Comparison of ENCODE assay signal across 9 mouse cellular contexts in the genomic region with DNA sequence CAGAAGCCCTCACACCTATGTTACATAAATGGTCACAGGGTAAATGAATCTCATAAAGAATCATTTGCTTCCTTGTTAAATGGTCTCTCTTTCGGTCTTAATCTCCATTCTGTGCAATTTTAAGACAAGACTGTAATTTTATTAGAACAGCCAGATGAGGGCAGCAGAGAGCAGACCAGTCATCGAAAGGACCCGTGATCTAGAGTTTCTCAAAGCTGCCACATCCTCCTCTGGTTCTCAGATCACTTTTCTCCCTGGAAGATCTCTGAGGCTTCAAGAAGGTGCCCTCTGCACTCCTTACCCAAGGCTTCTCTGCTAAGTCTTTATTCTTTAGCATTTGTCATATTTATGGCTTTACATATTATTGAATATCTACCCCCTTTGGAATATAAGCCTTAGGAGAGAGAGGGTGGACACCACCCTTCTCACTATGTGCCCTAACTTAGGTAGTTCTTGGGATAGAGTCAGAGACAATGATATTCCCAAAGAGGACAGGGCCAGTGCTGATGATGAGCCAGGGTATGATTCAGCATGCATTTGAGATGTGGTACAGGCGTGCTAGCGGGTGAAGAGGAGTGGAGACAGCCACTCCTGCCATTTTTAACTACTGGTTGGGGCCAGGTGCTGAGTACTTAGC. TPM values are rescaled to one million over a fixed set of nuclear protein-coding genes. Genes with fewer than 3 reads are reported as not detected.
DNase-seq lines count a peak whose midpoint lies in the region; ATAC-seq lines count a peak whose summit lies in the region.
"Had no signal": no experiment of that assay in that cellular context is flagged by ENCODE, and none has a peak within 500 bp of the region (broad histone marks: within the 10 kb centered on the region; RNA-seq: fewer than 3 reads in every experiment).

No protein-coding gene starts in this region.

- H3K9ac ChIP-seq in kidney, embryonic 15.5 days, result no peak overlapping the region
- H3K9ac ChIP-seq in liver, embryonic 16.5 days (ENCODE audit: low read depth, low read length), result no peak overlapping the region
- H3K9ac ChIP-seq: midbrain, embryonic 12.5 days had no signal

- H3K4me2 ChIP-seq in kidney, embryonic 15.5 days, result peak overlapping the region; percentile 16; the same call in 1 of the 2 replicates
- H3K4me2 ChIP-seq in liver, embryonic 16.5 days (ENCODE audit: low read depth, low read length), result peak overlapping the region; percentile 34; the same call in 1 of the 2 replicates
- H3K4me2 ChIP-seq: midbrain, embryonic 12.5 days had no signal

- H3K27ac ChIP-seq in kidney, embryonic 15.5 days, result no peak overlapping the region
- H3K27ac ChIP-seq in liver, embryonic 16.5 days (ENCODE audit: low read length), result no peak overlapping the region
- H3K27ac ChIP-seq: midbrain, embryonic 12.5 days had no signal

- 48% methylated on average over 5 of the region's 5 CpGs for WGBS in kidney, embryonic 15.5 days
- 38% methylated on average over 5 of the region's 5 CpGs for WGBS in liver, embryonic 16.5 days (ENCODE audit: insufficient replicate concordance)

- H3K4me3 ChIP-seq in kidney, embryonic 15.5 days (replicated peaks), result no peak overlapping the region
- no peak overlapping the region for H3K4me3 ChIP-seq in liver, embryonic 16.5 days (ENCODE audit: low read depth, low read length)
- H3K4me3 ChIP-seq: midbrain, embryonic 12.5 days had no signal

- H3K27me3 ChIP-seq in kidney, embryonic 15.5 days, result no peaks in the 10 kb centered on the region
- H3K27me3 ChIP-seq in liver, embryonic 16.5 days (ENCODE audit: control insufficient read depth, insufficient read depth, low read depth, low read length), result no peaks in the 10 kb centered on the region
- H3K27me3 ChIP-seq: midbrain, embryonic 12.5 days had no signal

- peak; percentile 54 to 90 for DNase-seq in adrenal gland, adult (ENCODE audit: inconsistent age in 2 of 2, low spot score in 1 of 2)
- DNase-seq in adrenal gland, adult 8-10 months, result no peak
- DNase-seq in MN1 (ENCODE audit: low spot score), result peak; percentile 73
- peak; percentile 66 for DNase-seq in cerebellum, adult 8-10 months
- peak; percentile 15 for DNase-seq in gastrocnemius, postnatal 25 days

- no peaks in the 10 kb centered on the region for H3K9me3 ChIP-seq in kidney, embryonic 15.5 days (replicated peaks)
- H3K9me3 ChIP-seq in liver, embryonic 16.5 days (replicated peaks; ENCODE audit: control insufficient read depth, low read length), result no peaks in the 10 kb centered on the region
- H3K9me3 ChIP-seq: midbrain, embryonic 12.5 days had no signal

- 0 out of 2 replicates have a peak, but pooled peaks cover 2% of the 10 kb centered on the region for H3K4me1 ChIP-seq in kidney, embryonic 15.5 days
- no peaks in the 10 kb centered on the region for H3K4me1 ChIP-seq in liver, embryonic 16.5 days (ENCODE audit: control insufficient read depth, low read depth, low read length)
- H3K4me1 ChIP-seq: midbrain, embryonic 12.5 days had no signal

- no peaks in the 10 kb centered on the region for H3K36me3 ChIP-seq in kidney, embryonic 15.5 days
- no peaks in the 10 kb centered on the region for H3K36me3 ChIP-seq in liver, embryonic 16.5 days (ENCODE audit: control insufficient read depth, insufficient read depth)
- H3K36me3 ChIP-seq: midbrain, embryonic 12.5 days had no signal

- no peak for ATAC-seq in kidney, embryonic 15.5 days (replicated peaks; ENCODE audit: low FRiP score)
- ATAC-seq in liver, embryonic 16.5 days (ENCODE audit: low read depth), result no peak
- peak; percentile 67 for ATAC-seq in neutrophil, adult 5-6 weeks (ENCODE audit: extremely low read depth, insufficient number of reproducible peaks, low FRiP score, poor library complexity, severe bottlenecking)

RNA-seq across cellular contexts. Expression of gene Lrrc9, which starts 20.3 kb away (rescaled TPM):
- 1 to 10 TPM; 1.5 to 3.3 (median 2.4) TPM for total RNA-seq in adrenal gland, adult 8-10 months (2022)
- total RNA-seq in gastrocnemius, postnatal 25 days (2021), result under 1 TPM in 1 of 2 experiments, not detected in 1; 0.13 TPM
- polyA plus RNA-seq in kidney, embryonic 15.5 days (2015; fragmentation: Nextera tagmentation; extraction: Ambion mirVana), result 0.28 and 0.32 TPM in 2 replicates
- polyA plus RNA-seq in liver, embryonic 16.5 days (2015; fragmentation: Nextera tagmentation; extraction: Ambion mirVana), result 0.04 and 0.06 TPM in 2 replicates
- total RNA-seq in neutrophil, adult 5-6 weeks (2017), result 0.12 TPM in 1 of 2 replicates, not detected in the other

RNA-seq across cellular contexts. Expression of gene Rtn1, which starts 53.2 kb away (rescaled TPM):
- total RNA-seq in adrenal gland, adult 8-10 months (2022), result 10 to 100 TPM; 29.4 to 51.8 (median 36.0) TPM
- 1 to 10 TPM in 1 of 2 experiments, under 1 TPM in 1; 0.87 to 1.6 TPM for total RNA-seq in gastrocnemius, postnatal 25 days (2021)
- polyA plus RNA-seq in kidney, embryonic 15.5 days (2015; fragmentation: Nextera tagmentation; extraction: Ambion mirVana), result 11.5 and 29.7 TPM in 2 replicates
- polyA plus RNA-seq in liver, embryonic 16.5 days (2015; fragmentation: Nextera tagmentation; extraction: Ambion mirVana), result 0.81 and 1.7 TPM in 2 replicates
- total RNA-seq in neutrophil, adult 5-6 weeks (2017), result 0.47 and 0.61 TPM in 2 replicates

Comparison
In these comparisons a context has a peak if more than half of its experiments do, and no peak if none do; other contexts are left out.
1. RNA of gene Rtn1, which starts 53.2 kb away (total RNA-seq): 29.4 to 51.8 TPM in adrenal gland, adult 8-10 months; 0.87 to 1.6 TPM in gastrocnemius, postnatal 25 days and 0.47 to 0.61 TPM in neutrophil, adult 5-6 weeks; every median in the first group is over 10 times any median in the second.